Mouse (Mus musculus) layer of hippocampus, postnatal 10 days (tissue): ENCODE measurements around the gene Il10rb. TPM values are rescaled to one million over a fixed set of nuclear protein-coding genes. Genes with fewer than 3 reads are reported as not detected.
"Not testable (repeated sequence)": the region's sequence is repeated elsewhere in the genome, so short reads cannot be mapped to it uniquely, and the experiment has no call there.

Experiments used
- DNase-seq, 2 experiments: peaks; one replicate each; pipeline ENCODE4 v3.0.0; 2021; ENCODE audit warnings: low spot score in 2 of 2
- total RNA-seq, 2 experiments: library from RNA; stranded (reverse); gene quantifications; 2 replicates each; pipeline ENCODE4 v1.2.3; 2021

The Il10rb gene
- total RNA-seq, 2 experiments from 2014 or later = 7.4 to 8.6 TPM

- no peak for DNase-seq
Observed at GRCm38 (mm10) chr16:91415391-91416189, 9.6 kb downstream of the Il10rb start.

- DNase-seq = no peak
Observed at GRCm38 (mm10) chr16:91416357-91416756, 10.4 kb downstream of the Il10rb start.

GRCm38 (mm10) chr16:91416938-91417337, 11.0 kb downstream of the Il10rb start:
- DNase-seq = no peak

GRCm38 (mm10) chr16:91418531-91418930, 12.6 kb downstream of the Il10rb start:
- no peak for DNase-seq

- no peak for DNase-seq
Observed at GRCm38 (mm10) chr16:91425816-91426215, 19.9 kb downstream of the Il10rb start.

GRCm38 (mm10) chr16:91426586-91426985, 20.6 kb downstream of the Il10rb start:
- no peak for DNase-seq

- DNase-seq = no peak
Observed at GRCm38 (mm10) chr16:91427461-91427860, 21.5 kb downstream of the Il10rb start.

GRCm38 (mm10) chr16:91428259-91428865, 22.4 kb downstream of the Il10rb start:
- no peak for DNase-seq

- DNase-seq = no peak
Observed at GRCm38 (mm10) chr16:91432720-91433328, 26.9 kb downstream of the Il10rb start.

GRCm38 (mm10) chr16:91433329-91433933, 27.5 kb downstream of the Il10rb start:
- DNase-seq = no peak

GRCm38 (mm10) chr16:91434119-91434518, 28.2 kb downstream of the Il10rb start:
- no peak for DNase-seq

GRCm38 (mm10) chr16:91438081-91438480, 32.1 kb downstream of the Il10rb start:
- no peak for DNase-seq

- not testable (repeated sequence) for DNase-seq
Observed at GRCm38 (mm10) chr16:91438599-91438998, 32.6 kb downstream of the Il10rb start.

- no peak for DNase-seq
Observed at GRCm38 (mm10) chr16:91441366-91441765, 35.4 kb downstream of the Il10rb start.

- no peak for DNase-seq
Observed at GRCm38 (mm10) chr16:91441811-91442240, 35.9 kb downstream of the Il10rb start.

GRCm38 (mm10) chr16:91442446-91442845, 36.5 kb downstream of the Il10rb start:
- DNase-seq = no peak

- DNase-seq = no peak
Observed at GRCm38 (mm10) chr16:91443211-91443611, 37.2 kb downstream of the Il10rb start.

- DNase-seq = no peak
Observed at GRCm38 (mm10) chr16:91444847-91445246, 38.9 kb downstream of the Il10rb start.

- no peak for DNase-seq
Observed at GRCm38 (mm10) chr16:91445566-91445965, 39.6 kb downstream of the Il10rb start.

GRCm38 (mm10) chr16:91446778-91447511, 41.0 kb downstream of the Il10rb start:
- no peak for DNase-seq

- no peak for DNase-seq
Observed at GRCm38 (mm10) chr16:91447512-91447900, 41.5 kb downstream of the Il10rb start.
